Mouse (Mus musculus) testis, adult 2 months (tissue): ENCODE measurements around the gene Slit3.

ENCODE experiments used
- CTCF ChIP-seq: fragments of 200-500 bp; IDR thresholded peaks from 2 replicates; pipeline ENCODE4 v1.5.1; 2012; ENCODE audit warnings: low read depth, mild to moderate bottlenecking, inconsistent platforms, low read length, moderate library complexity; ENCODE audit not compliant: control insufficient read depth, insufficient read depth, insufficient replicate concordance
- POLR2A ChIP-seq: fragments of 200-500 bp; IDR thresholded peaks from 2 replicates; pipeline ENCODE4 v1.6.1; 2012; ENCODE audit warnings: low read depth, mild to moderate bottlenecking, inconsistent platforms, low read length, moderate library complexity; ENCODE audit not compliant: control insufficient read depth

DNA sequence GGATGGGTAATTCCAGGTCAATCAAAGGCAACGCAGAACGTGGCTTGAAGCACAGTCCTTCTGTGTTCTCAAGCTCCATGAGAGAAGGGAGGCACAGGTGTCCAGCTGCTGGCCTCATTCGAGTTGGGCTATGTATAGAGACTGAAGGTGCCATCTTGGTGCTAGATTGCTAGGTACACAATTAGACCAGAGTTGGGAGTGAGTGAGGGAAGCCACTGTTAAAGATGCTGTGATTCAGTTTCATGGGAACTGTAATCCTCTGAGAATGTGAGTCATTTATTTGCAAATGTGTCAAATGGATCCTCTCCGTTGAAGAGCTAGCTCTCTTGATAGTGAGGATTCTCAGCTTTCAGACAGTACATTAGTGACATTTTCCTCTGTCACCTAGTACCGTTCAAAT, 277.3 kb downstream of the Slit3 start:
- no peak for TF ChIP-seq CTCF
- no peak for TF ChIP-seq POLR2A
